Comparison of ENCODE assay signal across 8 mouse cellular contexts in genomic region chr8:47713171-47713663, GRCm38 (mm10). TPM values are rescaled to one million over a fixed set of nuclear protein-coding genes. Genes with fewer than 3 reads are reported as not detected.
DNase-seq lines count a peak whose midpoint lies in the region; ATAC-seq and TF ChIP-seq lines count a peak whose summit lies in the region.

No protein-coding gene starts in this region.

- DNase-seq in adrenal gland, postnatal 4 days (ENCODE audit: low spot score in 2 of 2): peak; percentile 7 to 35
- no peak for DNase-seq in adrenal gland, postnatal 10 days
- peak; percentile 37 for DNase-seq in urinary bladder, postnatal 25 days (ENCODE audit: low spot score)
- no peak for DNase-seq in urinary bladder, postnatal 14 days (ENCODE audit: low spot score)
- peak; percentile 64 for DNase-seq in heart, postnatal 4 days
- peak; percentile 66 for DNase-seq in liver
- peak; percentile 33 for DNase-seq in midbrain, postnatal 0 days (ENCODE audit: low spot score)
- peak; percentile 19 to 35 for DNase-seq in urinary bladder, postnatal 36 days (ENCODE audit: low spot score in 2 of 2)

- TF ChIP-seq CTCF in midbrain, postnatal 0 days (IDR thresholded peaks at IDR 0.05): peak; percentile 45

- H3K9me3 ChIP-seq in midbrain, postnatal 0 days (ENCODE audit: low read length): no peaks in the 10 kb centered on the region

- H3K9ac ChIP-seq in midbrain, postnatal 0 days (replicated peaks; ENCODE audit: low read length, poor library complexity, severe bottlenecking): peak overlapping the region; percentile 87

- WGBS in midbrain, postnatal 0 days: under 1% methylated on average over 44 of the region's 44 CpGs

- no peaks in the 10 kb centered on the region for H3K4me1 ChIP-seq in midbrain, postnatal 0 days (ENCODE audit: insufficient read depth, low read length)

- H3K27ac ChIP-seq in midbrain, postnatal 0 days (ENCODE audit: low read depth, low read length): peak overlapping the region; percentile 92

- H3K27me3 ChIP-seq in midbrain, postnatal 0 days (ENCODE audit: insufficient read depth, low read length): no peaks in the 10 kb centered on the region

- peak; percentile 53 for ATAC-seq in midbrain, postnatal 0 days (ENCODE audit: low FRiP score)

- peaks cover 16% of the 10 kb centered on the region for H3K36me3 ChIP-seq in midbrain, postnatal 0 days (ENCODE audit: insufficient read depth, low read length)

- peak overlapping the region; percentile 78 for H3K4me2 ChIP-seq in midbrain, postnatal 0 days (ENCODE audit: low read depth, low read length, poor library complexity, severe bottlenecking)

- peak overlapping the region; percentile 93 for H3K4me3 ChIP-seq in midbrain, postnatal 0 days (ENCODE audit: low read depth, low read length)

RNA-seq across cellular contexts. Expression of gene Cdkn2aip, which starts 0.5 kb away (rescaled TPM):
- 10 to 100 TPM; 17.3 TPM for total RNA-seq in adrenal gland, postnatal 4 days (2021)
- 10 to 100 TPM; 13.4 to 14.4 TPM for total RNA-seq in adrenal gland, postnatal 10 days (2021)
- total RNA-seq in heart, postnatal 4 days (2021): 10 to 100 TPM in 1 of 2 experiments, 1 to 10 TPM in 1; 9.4 to 12.0 TPM
- 19.4 and 19.9 TPM in 2 replicates for total RNA-seq in midbrain, postnatal 0 days (2014; rRNA removed)
- polyA plus RNA-seq in midbrain, postnatal 0 days (2015; fragmentation: Nextera tagmentation; extraction: Ambion mirVana): 21.8 and 23.3 TPM in 2 replicates

RNA-seq across cellular contexts. Expression of gene Ing2, which starts 37.9 kb away (rescaled TPM):
- total RNA-seq in adrenal gland, postnatal 4 days (2021): 10 to 100 TPM; 26.4 to 29.4 TPM
- 10 to 100 TPM; 18.4 to 23.0 TPM for total RNA-seq in adrenal gland, postnatal 10 days (2021)
- total RNA-seq in heart, postnatal 4 days (2021): 10 to 100 TPM; 10.4 to 14.0 TPM
- 7.0 and 10.5 TPM in 2 replicates for total RNA-seq in midbrain, postnatal 0 days (2014; rRNA removed)
- polyA plus RNA-seq in midbrain, postnatal 0 days (2015; fragmentation: Nextera tagmentation; extraction: Ambion mirVana): 8.6 and 10.0 TPM in 2 replicates

Comparison
In these comparisons a context has a peak if more than half of its experiments do, and no peak if none do; other contexts are left out.
1. DNase-seq: peak in adrenal gland, postnatal 4 days (2 of 2), urinary bladder, postnatal 25 days (single experiment), heart, postnatal 4 days (single experiment), liver (single experiment), midbrain, postnatal 0 days (single experiment) and urinary bladder, postnatal 36 days (2 of 2); none in adrenal gland, postnatal 10 days (single experiment) and urinary bladder, postnatal 14 days (single experiment).